Mouse (Mus musculus): ENCODE data around the gene Sdr39u1. TPM values are rescaled to one million over a fixed set of nuclear protein-coding genes. Genes with fewer than 3 reads are reported as not detected.

Gene Sdr39u1
- polyA plus RNA-seq, 1 experiment: 25.0 TPM

DNA sequence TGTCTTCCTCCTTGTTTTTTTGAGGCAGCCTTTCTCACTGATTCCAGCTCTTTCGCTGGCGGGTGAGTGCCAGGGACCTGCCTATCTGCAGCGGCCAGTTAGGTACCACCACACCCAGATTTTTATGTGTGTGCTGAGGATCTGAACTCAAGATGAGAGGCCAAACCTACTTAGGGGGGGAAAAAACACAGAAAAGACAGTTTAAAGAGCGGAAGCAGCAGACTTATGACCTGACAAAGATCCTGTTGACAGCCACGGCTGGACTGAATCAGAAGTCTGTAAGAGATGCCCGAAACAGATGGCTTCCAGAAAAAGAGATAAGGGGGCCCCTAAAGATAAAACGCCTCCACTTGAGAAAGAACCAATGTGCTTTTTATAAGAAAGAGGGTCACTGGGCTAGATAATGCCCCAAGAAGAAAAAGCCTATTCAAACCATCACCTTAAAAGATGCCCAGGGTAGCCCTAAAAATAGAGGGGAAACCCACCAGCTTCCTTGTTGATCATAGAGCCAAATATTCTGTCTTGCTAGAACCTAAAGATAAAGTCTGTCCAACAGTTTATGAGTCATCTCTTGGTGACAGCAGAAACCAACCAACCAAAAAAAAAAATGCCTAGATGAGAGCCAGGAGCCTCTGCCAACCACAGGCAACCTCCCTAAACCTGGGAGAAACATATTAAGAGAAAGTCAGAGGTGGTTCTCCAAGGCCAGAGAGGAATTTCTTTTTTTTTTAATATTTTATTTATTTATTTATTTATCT lies 22.6 kb upstream of the Sdr39u1 start:
- no peak for TF ChIP-seq POLR2A (IDR thresholded peaks at IDR 0.05; ENCODE audit: low read depth, low read length)
- TF ChIP-seq CTCF (IDR thresholded peaks at IDR 0.05; ENCODE audit: borderline replicate concordance, insufficient read depth, low read length): no peak
- Histone ChIP-seq H3K4me1 (ENCODE audit: control insufficient read depth, insufficient read depth, low read length) (peaks cover 2% of the 10 kb centered on the region; the same call in 1 of the 2 replicates), H3K4me3 (ENCODE audit: insufficient read depth, low read length) (no peak overlapping the region), H3K27ac (ENCODE audit: insufficient read depth, low read length) (no peak overlapping the region)

DNA sequence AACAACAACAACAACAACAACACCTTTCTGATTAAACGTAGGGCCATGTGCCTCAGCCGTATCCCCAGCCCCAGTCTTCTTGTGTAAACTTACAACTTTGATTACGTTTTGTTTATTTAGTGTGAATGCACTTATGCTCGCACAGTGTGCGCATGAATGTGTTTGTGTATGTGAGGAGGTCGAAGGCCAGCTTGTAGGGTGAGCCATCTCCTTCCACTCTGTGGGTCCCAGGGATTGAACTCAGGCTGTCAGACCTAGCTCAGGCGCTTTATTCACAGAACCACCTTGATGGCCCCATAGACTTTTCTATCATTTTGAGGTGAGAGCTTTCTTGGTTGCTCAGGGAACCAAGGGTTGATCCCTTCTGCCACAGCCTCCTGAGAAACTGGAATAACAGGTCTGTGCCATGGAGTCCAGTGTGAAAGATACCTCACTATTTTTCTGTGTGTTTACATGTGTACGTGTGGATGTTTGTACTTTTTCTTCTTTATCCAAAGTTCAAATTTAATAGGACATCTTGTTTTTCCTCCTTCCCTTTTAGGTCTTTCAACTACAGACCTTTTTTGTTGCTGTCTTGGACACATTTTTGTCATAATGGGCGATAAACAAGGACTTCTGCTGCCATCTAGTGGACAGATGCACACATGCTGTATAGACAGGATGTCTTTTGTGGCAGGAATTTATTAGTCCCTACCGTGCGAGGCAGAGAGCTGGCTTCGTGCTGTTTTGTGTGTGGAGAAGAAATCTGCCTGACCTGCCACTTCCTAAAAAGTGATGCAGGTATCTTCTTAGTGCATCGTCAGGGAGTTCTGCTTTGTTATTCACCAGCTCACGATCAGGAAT lies 18.4 kb upstream of the Sdr39u1 start:
- Histone ChIP-seq H3K27ac (ENCODE audit: insufficient read depth, low read length) (no peak overlapping the region), H3K4me1 (ENCODE audit: control insufficient read depth, insufficient read depth, low read length) (peaks cover 2% of the 10 kb centered on the region; the same call in 1 of the 2 replicates), H3K4me3 (ENCODE audit: insufficient read depth, low read length) (no peak overlapping the region)
- TF ChIP-seq CTCF (IDR thresholded peaks at IDR 0.05; ENCODE audit: borderline replicate concordance, insufficient read depth, low read length) (0 out of 2 replicates have a peak, but pooled peaks have one; percentile 5), POLR2A (IDR thresholded peaks at IDR 0.05; ENCODE audit: low read depth, low read length) (no peak)

GRCm38 (mm10) chr14:55913406-55913805 lies 13.3 kb upstream of the Sdr39u1 start:
- Histone ChIP-seq H3K4me1 (ENCODE audit: control insufficient read depth, insufficient read depth, low read length) (no peaks in the 10 kb centered on the region), H3K27ac (ENCODE audit: insufficient read depth, low read length) (no peak overlapping the region), H3K4me3 (ENCODE audit: insufficient read depth, low read length) (no peak overlapping the region)
- TF ChIP-seq POLR2A (IDR thresholded peaks at IDR 0.05; ENCODE audit: low read depth, low read length) (no peak), CTCF (IDR thresholded peaks at IDR 0.05; ENCODE audit: borderline replicate concordance, insufficient read depth, low read length) (no peak)

DNA sequence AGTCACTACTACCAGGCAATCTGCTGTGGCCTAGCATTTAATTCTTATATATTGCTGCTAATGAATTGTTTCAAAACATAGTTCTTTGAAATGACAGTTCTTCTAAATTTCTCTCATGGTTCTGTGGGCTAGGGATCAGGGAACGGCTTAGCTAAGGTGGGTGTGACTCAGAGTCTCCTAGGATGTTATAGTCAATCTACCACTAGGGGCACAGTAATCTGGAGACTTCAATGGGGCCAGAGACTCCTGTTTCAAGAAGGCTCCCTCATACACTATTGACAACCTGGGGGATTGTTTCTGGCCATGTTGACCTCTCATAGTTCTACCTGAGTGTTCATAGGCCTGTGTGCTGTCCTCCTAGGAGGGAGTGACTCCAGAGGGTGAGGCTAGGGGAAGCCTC lies 5.4 kb upstream of the Sdr39u1 start:
- no peaks in the 10 kb centered on the region for H3K4me1 ChIP-seq (ENCODE audit: control insufficient read depth, insufficient read depth, low read length)
- H3K27ac ChIP-seq (ENCODE audit: insufficient read depth, low read length): no peak overlapping the region
- TF ChIP-seq CTCF (IDR thresholded peaks at IDR 0.05; ENCODE audit: borderline replicate concordance, insufficient read depth, low read length): no peak
- no peak for TF ChIP-seq POLR2A (IDR thresholded peaks at IDR 0.05; ENCODE audit: low read depth, low read length)
- H3K4me3 ChIP-seq (ENCODE audit: insufficient read depth, low read length): no peak overlapping the region

- Histone ChIP-seq H3K4me3 (ENCODE audit: insufficient read depth, low read length) (peak overlapping the region; percentile 23), H3K4me1 (ENCODE audit: control insufficient read depth, insufficient read depth, low read length) (no peaks in the 10 kb centered on the region), H3K27ac (ENCODE audit: insufficient read depth, low read length) (peak overlapping the region; percentile 38)
- TF ChIP-seq POLR2A (IDR thresholded peaks at IDR 0.05; ENCODE audit: low read depth, low read length) (no peak; the same call in none of the 2 replicates), CTCF (IDR thresholded peaks at IDR 0.05; ENCODE audit: borderline replicate concordance, insufficient read depth, low read length) (no peak)
Measured at GRCm38 (mm10) chr14:55900414-55900755, 292 bp upstream of the Sdr39u1 start.

- Histone ChIP-seq H3K4me1 (ENCODE audit: control insufficient read depth, insufficient read depth, low read length) (no peaks in the 10 kb centered on the region), H3K27ac (ENCODE audit: insufficient read depth, low read length) (no peak overlapping the region), H3K4me3 (ENCODE audit: insufficient read depth, low read length) (no peak overlapping the region)
- TF ChIP-seq POLR2A (IDR thresholded peaks at IDR 0.05; ENCODE audit: low read depth, low read length): 0 out of 2 replicates have a peak, but pooled peaks have one; percentile 30
- TF ChIP-seq CTCF (IDR thresholded peaks at IDR 0.05; ENCODE audit: borderline replicate concordance, insufficient read depth, low read length): no peak
Measured at GRCm38 (mm10) chr14:55898947-55899346, 1.1 kb downstream of the Sdr39u1 start.

- TF ChIP-seq CTCF (IDR thresholded peaks at IDR 0.05; ENCODE audit: borderline replicate concordance, insufficient read depth, low read length) (no peak), POLR2A (IDR thresholded peaks at IDR 0.05; ENCODE audit: low read depth, low read length) (no peak)
- H3K4me3 ChIP-seq (ENCODE audit: insufficient read depth, low read length): no peak overlapping the region
- H3K4me1 ChIP-seq (ENCODE audit: control insufficient read depth, insufficient read depth, low read length): no peaks in the 10 kb centered on the region
- no peak overlapping the region for H3K27ac ChIP-seq (ENCODE audit: insufficient read depth, low read length)
Measured at GRCm38 (mm10) chr14:55897671-55898070, 2.4 kb downstream of the Sdr39u1 start.

- H3K4me1 ChIP-seq (ENCODE audit: control insufficient read depth, insufficient read depth, low read length): peaks cover 3% of the 10 kb centered on the region; the same call in 1 of the 2 replicates
- TF ChIP-seq CTCF (IDR thresholded peaks at IDR 0.05; ENCODE audit: borderline replicate concordance, insufficient read depth, low read length): no peak
- no peak for TF ChIP-seq POLR2A (IDR thresholded peaks at IDR 0.05; ENCODE audit: low read depth, low read length)
- 0 out of 2 replicates have a peak overlapping the region, but pooled peaks have one; percentile 17 for H3K27ac ChIP-seq (ENCODE audit: insufficient read depth, low read length)
- peak overlapping the region; percentile 97; the same call in 1 of the 2 replicates for H3K4me3 ChIP-seq (ENCODE audit: insufficient read depth, low read length)
Measured at GRCm38 (mm10) chr14:55886571-55887382, 13.3 kb downstream of the Sdr39u1 start.

GRCm38 (mm10) chr14:55885791-55886271 lies 14.3 kb downstream of the Sdr39u1 start:
- Histone ChIP-seq H3K4me3 (ENCODE audit: insufficient read depth, low read length) (peak overlapping the region; percentile 97), H3K27ac (ENCODE audit: insufficient read depth, low read length) (peak overlapping the region; percentile 77), H3K4me1 (ENCODE audit: control insufficient read depth, insufficient read depth, low read length) (peaks cover 3% of the 10 kb centered on the region; the same call in 1 of the 2 replicates)
- no peak for TF ChIP-seq CTCF (IDR thresholded peaks at IDR 0.05; ENCODE audit: borderline replicate concordance, insufficient read depth, low read length)
- peak; percentile 90 for TF ChIP-seq POLR2A (IDR thresholded peaks at IDR 0.05; ENCODE audit: low read depth, low read length)

Measured in embryonic fibroblast, embryonic 13.5 days (primary cell).